Mouse (Mus musculus) intestine, postnatal 0 days (tissue): Measurements from ENCODE around the gene Rapgef3. TPM values are rescaled to one million over a fixed set of nuclear protein-coding genes. Genes with fewer than 3 reads are reported as not detected.

Source experiments
- ATAC-seq: fragments of 200-750 bp; cut with Nextera tagmentation; 2 replicates; pipeline ENCODE4 v1.8.0; 2017; ENCODE audit warnings: mild to moderate bottlenecking, moderate TSS enrichment, moderate library complexity
- H3K27ac ChIP-seq: fragments of 300-500 bp; sonication (generic); 2 replicates; pipeline ENCODE4 v1.5.1; 2014; ENCODE audit warnings: mild to moderate bottlenecking, low read depth, low read length, moderate library complexity
- H3K27me3 ChIP-seq: fragments of 300-500 bp; sonication (generic); replicated peaks from 2 replicates; pipeline ENCODE4 v1.6.1; 2014; ENCODE audit warnings: low read length, mixed read lengths; ENCODE audit not compliant: control insufficient read depth, insufficient read depth
- H3K36me3 ChIP-seq: fragments of 300-500 bp; sonication (generic); 2 replicates; pipeline ENCODE4 v1.6.1; 2014; ENCODE audit warnings: mild to moderate bottlenecking, moderate library complexity; ENCODE audit not compliant: control insufficient read depth, insufficient read depth
- H3K4me1 ChIP-seq: fragments of 300-500 bp; sonication (generic); replicated peaks from 2 replicates; pipeline ENCODE4 v1.6.1; 2014; ENCODE audit warnings: antibody characterized with exemption, low read length, mixed read lengths; ENCODE audit not compliant: control insufficient read depth, insufficient read depth
- H3K4me2 ChIP-seq: fragments of 300-500 bp; sonication (generic); replicated peaks from 2 replicates; pipeline ENCODE4 v1.6.1; 2014; ENCODE audit warnings: low read depth, mild to moderate bottlenecking, moderate library complexity
- H3K4me3 ChIP-seq: fragments of 300-500 bp; sonication (generic); 2 replicates; pipeline ENCODE4 v1.5.1; 2014; ENCODE audit warnings: low read depth, low read length
- H3K9ac ChIP-seq: fragments of 300-500 bp; sonication (generic); 2 replicates; pipeline ENCODE4 v1.6.1; 2014; ENCODE audit warnings: mild to moderate bottlenecking, low read depth, low read length
- H3K9me3 ChIP-seq: fragments of 300-500 bp; sonication (generic); 2 replicates; pipeline ENCODE4 v1.6.1; 2016; ENCODE audit warnings: mixed run types; ENCODE audit not compliant: control insufficient read depth
- CTCF ChIP-seq: sonication (generic); IDR thresholded peaks from 2 replicates; pipeline ENCODE4 v1.5.1; 2016; ENCODE audit warnings: low read depth, mild to moderate bottlenecking, control low read depth, antibody characterized with exemption, moderate library complexity
- WGBS: fragments of 180-500 bp; shearing (Covaris S2); extraction: QIAGEN DNeasy Blood & Tissue Kit; methylation state at CpG from one replicate; pipeline ENCODE4 v1.1.7; 2014; 5-methylcytosine and 5-hydroxymethylcytosine counted together
- polyA plus RNA-seq: library from polyadenylated mRNA; unstranded; fragments of >200 nt; fragmentation: Nextera tagmentation; extraction: Ambion mirVana; gene quantifications from 2 replicates; pipeline ENCODE4 v1.2.1, GENCODE M21; 2015

The Rapgef3 gene
- polyA plus RNA-seq, 1 experiment from 2014 or later = 2.7 TPM

- Histone ChIP-seq H3K27ac (no peak overlapping the region), H3K9ac (no peak overlapping the region), H3K36me3 (no peaks in the 10 kb centered on the region), H3K9me3 (no peaks in the 10 kb centered on the region), H3K4me1 (no peaks in the 10 kb centered on the region), H3K27me3 (no peaks in the 10 kb centered on the region), H3K4me2 (no peak overlapping the region), H3K4me3 (no peak overlapping the region)
- no peak for ATAC-seq
- TF ChIP-seq CTCF = no peak
- 71% methylated on average over 10 of the region's 10 CpGs for WGBS
Observed at GRCm38 (mm10) chr15:97748309-97748708, 19.5 kb downstream of the Rapgef3 start.

DNA sequence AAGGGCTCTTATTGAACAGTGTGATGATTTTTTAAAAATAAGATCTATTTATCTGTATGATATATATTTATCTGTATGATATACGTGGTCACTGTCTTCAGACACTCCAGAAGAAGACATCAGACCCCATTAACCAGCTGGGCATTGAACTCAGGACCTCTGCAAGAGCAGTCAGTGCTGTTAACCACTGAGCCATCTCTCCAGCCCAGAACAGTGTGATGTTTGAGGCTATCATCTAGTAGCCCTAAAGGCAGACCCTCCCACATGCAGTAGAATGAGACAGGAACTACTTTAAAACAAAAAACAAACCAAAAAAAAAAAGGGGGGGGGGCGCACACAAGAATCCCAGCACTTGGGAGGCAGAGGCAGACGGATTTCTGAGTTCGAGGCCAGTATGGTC lies 20.3 kb downstream of the Rapgef3 start:
- Histone ChIP-seq H3K27me3 (no peaks in the 10 kb centered on the region), H3K4me2 (no peak overlapping the region), H3K36me3 (no peaks in the 10 kb centered on the region), H3K27ac (no peak overlapping the region), H3K9ac (no peak overlapping the region), H3K9me3 (no peaks in the 10 kb centered on the region), H3K4me3 (no peak overlapping the region), H3K4me1 (no peaks in the 10 kb centered on the region)
- WGBS = 89% methylated on average over 4 of the region's 4 CpGs
- no peak for ATAC-seq
- no peak for TF ChIP-seq CTCF

DNA sequence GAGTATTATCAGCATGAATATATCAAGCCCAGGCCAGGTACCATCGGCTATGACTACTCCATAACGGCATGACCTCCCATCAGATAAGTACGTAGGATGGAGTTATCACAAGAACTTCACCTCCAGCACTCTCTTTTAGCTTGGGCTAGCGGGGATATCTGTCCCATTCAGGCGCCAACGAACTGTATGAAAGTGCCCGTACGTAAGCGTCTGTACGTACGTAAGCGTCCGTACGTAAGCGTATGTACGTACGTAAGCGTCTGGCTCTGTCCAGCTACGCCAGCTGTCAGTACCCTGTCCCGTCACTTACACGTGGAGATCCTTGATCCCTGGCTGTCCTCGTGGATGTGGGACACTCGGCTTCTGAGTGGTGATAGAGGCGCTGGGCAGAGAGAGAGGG lies 21.0 kb downstream of the Rapgef3 start:
- H3K4me2 ChIP-seq = no peak overlapping the region
- WGBS = 94% methylated on average over 24 of the region's 24 CpGs
- H3K9me3 ChIP-seq = no peaks in the 10 kb centered on the region
- H3K27ac ChIP-seq = no peak overlapping the region
- no peak for ATAC-seq
- H3K9ac ChIP-seq = no peak overlapping the region
- no peaks in the 10 kb centered on the region for H3K27me3 ChIP-seq
- no peak for TF ChIP-seq CTCF
- no peaks in the 10 kb centered on the region for H3K4me1 ChIP-seq
- no peaks in the 10 kb centered on the region for H3K36me3 ChIP-seq
- no peak overlapping the region for H3K4me3 ChIP-seq

DNA sequence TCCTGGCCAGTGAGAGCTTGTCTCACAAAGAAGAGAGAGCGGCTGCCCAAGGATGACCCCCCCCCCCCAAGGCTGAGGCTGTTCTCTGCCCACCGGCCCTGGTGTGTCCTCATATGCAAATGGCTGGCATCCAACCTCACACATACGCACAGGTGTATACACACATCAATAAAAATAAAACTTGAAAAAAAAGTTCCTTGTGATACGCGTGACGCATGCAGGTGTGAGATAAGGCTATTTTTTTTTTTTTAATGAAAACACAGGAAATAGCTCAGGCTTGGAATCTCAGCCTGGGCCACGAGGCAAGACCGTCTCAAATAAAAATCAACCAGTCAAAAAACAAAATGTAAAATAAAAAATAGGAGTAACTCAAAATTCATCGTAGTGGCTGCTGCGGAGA lies 21.5 kb downstream of the Rapgef3 start:
- Histone ChIP-seq H3K4me3 (no peak overlapping the region), H3K36me3 (no peaks in the 10 kb centered on the region), H3K9ac (no peak overlapping the region), H3K27ac (no peak overlapping the region), H3K9me3 (no peaks in the 10 kb centered on the region), H3K4me1 (no peaks in the 10 kb centered on the region), H3K4me2 (no peak overlapping the region), H3K27me3 (no peaks in the 10 kb centered on the region)
- 85% methylated on average over 10 of the region's 10 CpGs for WGBS
- TF ChIP-seq CTCF = no peak
- ATAC-seq = no peak

GRCm38 (mm10) chr15:97745331-97745730 lies 22.4 kb downstream of the Rapgef3 start:
- H3K9me3 ChIP-seq = no peaks in the 10 kb centered on the region
- H3K27ac ChIP-seq = no peak overlapping the region
- no peaks in the 10 kb centered on the region for H3K4me1 ChIP-seq
- WGBS = 59% methylated on average over 9 of the region's 10 CpGs
- no peak for TF ChIP-seq CTCF
- H3K27me3 ChIP-seq = no peaks in the 10 kb centered on the region
- H3K4me2 ChIP-seq = no peak overlapping the region
- H3K36me3 ChIP-seq = no peaks in the 10 kb centered on the region
- no peak for ATAC-seq
- no peak overlapping the region for H3K4me3 ChIP-seq
- H3K9ac ChIP-seq = no peak overlapping the region

- no peaks in the 10 kb centered on the region for H3K9me3 ChIP-seq
- H3K27ac ChIP-seq = no peak overlapping the region
- H3K9ac ChIP-seq = no peak overlapping the region
- WGBS = 56% methylated on average over 10 of the region's 10 CpGs
- no peak overlapping the region for H3K4me2 ChIP-seq
- H3K4me3 ChIP-seq = no peak overlapping the region
- TF ChIP-seq CTCF = no peak
- no peaks in the 10 kb centered on the region for H3K4me1 ChIP-seq
- H3K27me3 ChIP-seq = no peaks in the 10 kb centered on the region
- no peaks in the 10 kb centered on the region for H3K36me3 ChIP-seq
- ATAC-seq = no peak
Observed at GRCm38 (mm10) chr15:97744930-97745329, 22.8 kb downstream of the Rapgef3 start.

DNA sequence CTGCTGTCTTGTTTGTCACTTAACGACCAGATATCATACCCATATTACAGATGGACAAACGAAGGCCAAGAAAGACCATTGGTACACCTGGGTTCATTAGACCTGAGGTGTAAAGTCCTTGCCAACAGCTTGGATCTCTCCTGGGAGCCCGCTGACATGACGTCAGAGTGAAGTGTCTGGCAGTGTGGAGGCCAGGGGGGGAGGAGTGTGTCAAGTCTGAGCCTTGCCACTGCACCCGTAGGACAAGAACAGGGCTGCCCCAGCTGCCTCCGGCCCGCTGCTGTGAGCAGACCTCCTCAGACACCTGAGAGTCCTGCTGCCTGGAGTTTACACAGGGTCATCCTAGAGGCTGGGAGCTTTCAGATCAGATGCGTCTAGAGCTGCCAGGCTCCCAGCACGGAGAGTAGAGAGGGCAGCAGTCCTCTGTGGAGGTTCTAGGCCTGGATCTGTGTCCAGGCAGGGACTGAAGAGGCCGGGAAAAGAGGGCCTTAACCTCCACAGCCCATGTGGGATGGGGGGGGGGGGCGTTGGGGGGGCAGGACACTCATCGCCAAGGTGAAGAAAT lies 23.7 kb downstream of the Rapgef3 start:
- no peak overlapping the region for H3K9ac ChIP-seq
- no peaks in the 10 kb centered on the region for H3K9me3 ChIP-seq
- no peak for TF ChIP-seq CTCF
- H3K36me3 ChIP-seq = no peaks in the 10 kb centered on the region
- H3K27me3 ChIP-seq = no peaks in the 10 kb centered on the region
- H3K4me1 ChIP-seq = no peaks in the 10 kb centered on the region
- WGBS = 67% methylated on average over 12 of the region's 12 CpGs
- ATAC-seq = no peak
- H3K27ac ChIP-seq = no peak overlapping the region
- H3K4me3 ChIP-seq = no peak overlapping the region
- H3K4me2 ChIP-seq = no peak overlapping the region
